Mouse (Mus musculus) cerebellum, postnatal 4 days (tissue): ENCODE measurements around the gene 4931428L18Rik.
"Not testable (repeated sequence)": the region's sequence is repeated elsewhere in the genome, so short reads cannot be mapped to it uniquely, and the experiment has no call there.

Experiments used
- DNase-seq, 2 experiments: peaks; one replicate each; pipeline ENCODE4 v3.0.0; 2022; ENCODE audit warnings: low spot score in 2 of 2, mixed read lengths in 1 of 2

The 4931428L18Rik gene

DNA sequence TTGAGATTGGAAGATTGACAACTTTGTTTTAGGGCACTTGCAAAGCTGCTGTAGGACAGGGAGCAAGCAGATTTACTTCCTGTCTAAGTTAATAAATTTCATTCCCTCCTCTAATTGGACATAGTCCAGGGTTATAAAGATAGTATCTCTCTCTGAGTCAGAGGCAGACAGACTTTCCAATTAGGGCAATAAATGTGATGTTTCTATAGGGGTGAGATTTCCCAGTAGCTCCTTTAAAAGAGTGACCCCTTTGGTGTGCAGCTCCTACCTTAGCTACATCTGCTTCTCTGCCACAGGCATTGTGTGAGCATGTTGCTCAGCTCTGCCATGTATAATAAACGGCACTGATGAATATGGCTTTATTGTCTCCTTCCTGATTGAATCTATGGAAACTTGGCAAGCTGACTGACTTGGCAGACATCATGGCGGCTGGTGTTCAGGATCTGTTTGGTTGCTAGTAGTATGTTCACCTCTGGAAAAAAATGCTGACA, 163.6 kb downstream of the 4931428L18Rik start:
- DNase-seq: peak in 1 of 2 experiments; percentile 4

DNA sequence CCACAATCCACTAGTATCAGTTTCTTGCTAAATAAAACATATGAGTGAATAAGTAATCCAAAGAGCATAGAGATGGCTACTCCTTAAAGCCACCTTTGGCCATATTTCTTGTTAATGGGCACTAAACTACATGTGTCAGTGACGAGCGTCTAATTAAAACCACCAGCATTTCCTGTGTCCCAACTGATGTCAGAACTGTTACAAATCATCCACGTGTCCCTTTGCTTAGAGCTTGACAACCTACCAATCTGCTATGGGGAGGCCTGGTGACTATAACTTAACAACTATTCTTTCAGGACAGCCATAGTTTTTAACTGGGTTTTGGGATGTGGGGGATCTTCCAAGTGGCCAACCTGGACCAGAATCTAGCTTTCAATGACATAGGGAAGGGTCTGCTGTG, 164.3 kb downstream of the 4931428L18Rik start:
- no peak for DNase-seq

DNA sequence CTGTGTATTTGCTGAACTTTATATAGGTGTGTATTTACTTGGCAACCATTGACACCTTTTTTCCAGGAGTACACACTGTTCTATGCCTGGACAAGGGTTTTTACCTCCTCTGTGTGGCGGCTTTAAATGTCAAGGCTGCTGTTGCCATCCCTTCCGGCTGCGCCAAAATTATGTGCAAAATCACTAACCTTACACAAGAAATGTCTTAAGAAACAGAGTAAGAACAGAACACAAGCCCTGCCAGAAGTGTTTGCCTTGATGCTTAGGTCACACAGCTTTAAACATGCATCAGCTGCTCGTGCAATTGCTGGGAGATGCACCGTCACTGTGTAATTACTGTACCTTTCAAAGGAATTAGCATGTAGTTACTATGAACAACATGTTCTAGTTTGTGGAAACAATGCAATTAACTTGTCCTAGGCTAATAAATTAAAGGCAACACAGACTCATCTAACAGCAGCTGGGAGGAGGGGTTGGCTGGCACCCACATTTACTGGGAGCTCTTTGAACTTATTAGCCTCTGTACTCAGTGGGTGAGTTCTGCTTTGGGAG, 171.0 kb downstream of the 4931428L18Rik start:
- DNase-seq: no peak

DNA sequence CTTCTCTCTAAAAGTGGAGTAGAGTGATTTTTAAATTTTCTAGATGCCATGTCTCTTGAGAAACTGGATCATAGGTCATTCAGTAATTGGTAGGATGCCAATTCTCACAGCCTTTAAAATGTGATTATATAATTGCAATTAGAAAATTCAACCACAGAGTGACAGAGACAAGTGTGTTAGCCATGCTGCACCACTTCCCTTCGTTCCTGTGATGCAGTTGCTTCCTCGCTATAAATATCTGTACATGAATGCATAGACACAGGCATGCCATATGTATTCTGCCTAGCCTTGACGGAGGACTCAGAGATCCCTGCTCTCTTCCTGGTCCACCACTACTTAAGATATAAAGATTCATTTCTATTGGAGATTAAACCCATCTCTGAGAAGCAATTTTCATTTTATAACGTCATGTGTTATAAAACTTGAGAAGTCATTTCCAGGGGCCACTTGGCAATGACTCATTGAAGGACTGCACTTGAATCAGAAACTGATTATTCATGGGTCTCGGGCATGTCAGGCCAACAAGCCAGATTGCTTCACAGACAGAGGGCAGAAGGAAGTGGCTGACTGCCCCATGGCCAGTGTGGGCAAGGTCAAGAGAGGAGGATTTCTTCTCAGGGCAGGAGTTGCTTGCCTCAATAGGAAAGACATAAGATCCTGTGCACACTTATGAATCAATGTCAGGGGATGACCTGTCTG, 172.4 kb downstream of the 4931428L18Rik start:
- DNase-seq: no peak

DNA sequence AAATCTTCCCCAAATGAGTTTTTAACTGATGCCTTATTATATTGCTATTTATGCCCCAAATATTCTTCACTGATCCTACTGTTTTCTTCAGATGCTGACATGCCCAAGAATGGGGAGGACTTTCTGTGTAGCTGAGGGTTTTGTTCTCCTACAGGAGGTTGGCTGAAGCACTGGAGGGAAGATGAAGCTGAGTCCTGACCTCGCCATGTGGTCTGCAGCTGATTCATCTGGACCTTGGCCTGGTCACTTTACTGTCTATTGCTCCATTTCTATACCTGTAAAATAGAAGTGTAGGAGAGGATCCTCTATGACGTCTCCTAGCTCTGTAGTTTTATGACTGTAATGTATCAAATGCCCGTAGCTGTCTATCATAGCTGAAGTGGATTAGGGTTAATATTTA, 179.3 kb downstream of the 4931428L18Rik start:
- DNase-seq: no peak

DNA sequence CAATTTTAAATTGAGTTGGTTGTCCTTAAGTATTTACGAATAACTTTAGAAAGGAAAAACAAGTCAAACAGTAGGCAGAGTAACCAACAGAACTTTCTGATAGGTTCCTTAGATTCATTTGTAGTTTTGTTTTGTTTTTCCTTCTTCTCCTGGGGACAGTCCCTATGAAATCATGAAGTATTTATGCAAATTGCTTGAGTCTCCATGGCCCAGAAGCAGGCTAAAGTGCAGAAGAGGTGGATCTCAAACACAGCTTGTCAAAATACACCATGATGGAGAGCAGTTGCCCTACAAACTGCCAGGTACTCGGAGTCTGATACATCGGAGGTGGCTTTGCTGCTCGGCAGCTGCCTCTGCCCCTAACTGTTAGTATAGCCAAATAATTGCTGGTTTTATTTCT, 179.7 kb downstream of the 4931428L18Rik start:
- no peak for DNase-seq

DNA sequence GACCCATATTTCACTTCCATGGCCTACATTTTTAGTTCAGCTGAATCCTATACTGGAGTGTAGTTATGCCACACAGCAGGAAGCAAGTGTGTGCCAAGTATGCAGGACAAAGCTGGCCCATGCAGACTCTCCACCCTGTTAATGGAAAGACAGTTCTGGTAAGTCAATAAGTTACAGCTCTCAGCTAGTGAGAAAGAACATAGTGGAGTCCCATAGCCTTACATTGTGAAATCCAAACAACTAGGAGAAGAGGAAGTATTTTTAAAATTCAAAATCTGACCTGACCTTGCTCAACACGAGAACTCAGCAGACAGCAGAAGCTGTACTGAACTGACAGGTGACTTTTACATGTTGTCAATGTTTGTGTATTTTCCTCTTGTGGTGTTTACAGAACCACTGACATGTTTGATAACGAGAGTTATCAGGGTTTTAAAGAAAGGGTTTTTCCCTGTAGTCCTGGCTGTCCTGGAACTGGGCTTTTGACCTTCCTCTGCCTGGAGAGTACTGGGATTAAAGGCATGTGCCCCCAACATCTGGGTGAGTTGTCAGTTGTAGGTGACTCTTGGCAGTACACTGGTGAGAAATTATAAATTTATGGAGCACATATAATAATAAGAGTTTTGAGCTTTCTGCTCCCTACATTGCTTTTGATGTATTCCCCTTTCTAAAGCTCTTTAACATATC, 188.5 kb downstream of the 4931428L18Rik start:
- no peak for DNase-seq

DNA sequence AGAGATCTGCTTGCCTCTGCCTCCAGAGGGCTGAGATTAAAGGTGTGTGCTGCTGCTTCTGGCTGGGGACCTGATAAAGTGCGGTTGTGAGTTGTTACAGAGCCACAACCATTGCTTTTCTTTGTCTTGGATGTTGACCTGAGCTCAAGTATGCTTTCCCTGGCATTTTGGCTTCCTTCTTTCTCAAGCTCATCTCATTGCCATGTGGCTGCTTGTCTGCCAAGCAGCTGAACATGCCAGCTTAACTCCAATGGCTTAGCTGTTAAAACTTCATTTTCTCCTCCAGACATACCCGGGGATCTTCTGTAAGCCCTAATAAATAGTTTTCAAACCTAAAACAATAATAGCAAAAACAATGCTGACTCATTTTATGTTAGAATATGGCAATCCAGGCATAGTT, 190.1 kb downstream of the 4931428L18Rik start:
- DNase-seq: no peak

DNA sequence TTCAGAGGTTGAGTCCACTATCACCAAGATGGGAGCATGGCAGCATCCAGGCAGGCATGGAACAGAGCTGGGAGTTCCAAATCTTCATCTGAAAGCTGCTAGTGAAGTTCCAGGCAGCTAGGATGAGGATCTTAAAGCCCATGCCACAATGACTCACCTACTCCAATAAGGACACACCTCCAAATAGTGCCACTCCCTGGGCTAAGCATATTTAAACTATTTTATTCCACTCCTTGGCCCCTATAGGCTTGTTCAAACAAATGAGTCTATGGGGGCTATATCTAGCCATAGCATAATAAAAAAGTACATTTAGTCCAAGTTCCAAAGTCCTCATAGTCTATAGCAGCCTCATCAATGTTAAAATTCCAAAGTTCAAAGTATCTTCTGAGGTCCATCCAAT, 199.3 kb downstream of the 4931428L18Rik start:
- DNase-seq: no peak

DNA sequence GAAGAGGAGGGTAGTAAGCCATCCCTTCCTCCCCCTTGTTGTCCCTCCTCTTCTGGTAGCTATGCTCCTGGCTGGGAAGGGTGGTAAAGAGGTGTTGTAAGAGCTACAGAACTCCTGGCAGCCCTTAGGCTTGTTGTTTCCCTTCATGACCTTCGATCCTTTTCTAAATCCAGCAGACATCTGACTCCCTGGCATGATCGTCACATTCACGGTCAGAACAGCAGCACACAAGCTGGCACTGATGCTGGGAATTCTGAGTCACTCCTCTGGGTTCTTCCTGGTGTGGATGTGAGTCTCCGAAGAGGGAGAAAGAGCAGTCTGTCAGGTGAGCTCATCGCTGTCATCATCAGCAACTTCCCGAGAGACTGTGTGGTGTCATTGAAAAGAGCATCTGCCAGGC, 203.2 kb downstream of the 4931428L18Rik start:
- no peak for DNase-seq

DNA sequence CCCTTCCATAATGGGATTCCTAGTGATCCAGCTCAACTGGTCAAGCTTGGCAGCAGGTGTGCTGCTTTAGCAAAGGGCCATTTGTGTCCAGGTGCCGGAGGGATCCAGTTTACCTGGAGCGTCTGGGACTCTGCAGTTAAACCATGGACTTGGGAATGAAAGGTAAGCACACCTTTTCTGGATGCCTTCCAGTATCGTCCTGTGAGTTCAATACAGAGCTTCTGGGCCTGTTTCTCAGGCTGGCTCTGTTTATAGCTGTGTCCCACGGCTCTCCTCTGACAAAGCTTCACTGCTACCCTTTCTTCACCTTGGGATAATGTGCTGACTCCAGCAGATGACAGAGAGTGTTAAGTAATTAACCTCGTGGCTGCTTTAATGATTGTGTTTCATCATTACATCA, 205.1 kb downstream of the 4931428L18Rik start:
- no peak for DNase-seq

DNA sequence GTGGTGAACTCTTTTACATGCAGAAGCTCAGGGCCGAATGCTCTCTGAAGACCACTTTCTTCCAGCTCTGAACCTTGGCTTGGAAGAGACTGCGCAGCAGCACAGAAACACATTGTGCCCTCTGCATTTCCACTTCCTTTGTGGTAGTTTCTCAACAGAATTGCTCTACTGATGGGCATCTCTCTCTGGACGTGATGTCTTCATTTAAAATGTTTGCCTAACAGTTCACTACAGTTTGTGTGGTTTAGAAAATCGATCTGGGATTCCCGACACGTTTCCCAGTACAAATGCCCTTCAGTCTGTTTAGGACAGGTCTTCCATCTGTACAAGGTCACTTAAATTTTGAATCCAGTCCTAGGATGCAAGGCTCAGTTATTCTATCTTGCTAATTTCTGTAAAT, 206.4 kb downstream of the 4931428L18Rik start:
- DNase-seq: no peak

DNA sequence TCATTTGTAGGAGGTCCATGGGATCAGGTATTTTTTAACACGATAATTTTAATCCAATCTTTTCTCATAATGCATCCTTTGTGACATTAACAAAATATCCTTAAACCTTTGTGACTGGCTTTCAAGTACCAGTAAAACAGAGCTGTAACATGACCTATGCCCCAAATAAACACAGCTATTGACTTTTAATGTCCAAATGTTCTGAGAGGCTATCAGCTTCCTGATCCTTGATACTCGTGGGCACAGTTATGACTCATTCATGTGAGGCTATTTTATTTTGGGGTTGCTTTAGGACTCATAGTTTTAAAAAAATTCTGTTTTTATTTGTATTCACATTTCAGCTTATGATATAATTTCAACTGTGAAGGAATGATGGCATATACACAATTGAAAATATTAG, 207.2 kb downstream of the 4931428L18Rik start:
- DNase-seq: no peak

DNA sequence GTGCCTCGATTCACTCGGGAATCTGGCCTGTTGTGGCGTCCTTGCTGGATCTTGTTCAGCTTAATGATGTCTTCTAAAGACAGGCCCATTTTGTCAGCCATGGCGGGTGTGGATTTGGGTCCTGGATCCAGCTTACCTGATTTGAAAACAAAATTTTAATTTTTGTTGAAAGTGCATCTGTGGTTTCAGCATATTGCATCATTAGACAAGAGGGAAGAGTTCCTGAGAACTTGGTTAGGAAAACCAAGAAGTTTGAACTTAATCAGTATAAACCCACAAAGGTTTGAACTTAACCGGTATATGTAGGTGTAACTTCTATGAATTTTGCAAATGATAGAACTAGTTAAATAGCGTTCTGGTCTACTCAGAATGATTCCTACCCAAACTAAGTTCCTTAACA, 244.6 kb downstream of the 4931428L18Rik start, which contains the start of gene AC153137.1:
Gene AC153137.1 (minus strand): TSS at position 101 of the 400 bp plus-strand sequence.
- not testable (repeated sequence) for DNase-seq

DNA sequence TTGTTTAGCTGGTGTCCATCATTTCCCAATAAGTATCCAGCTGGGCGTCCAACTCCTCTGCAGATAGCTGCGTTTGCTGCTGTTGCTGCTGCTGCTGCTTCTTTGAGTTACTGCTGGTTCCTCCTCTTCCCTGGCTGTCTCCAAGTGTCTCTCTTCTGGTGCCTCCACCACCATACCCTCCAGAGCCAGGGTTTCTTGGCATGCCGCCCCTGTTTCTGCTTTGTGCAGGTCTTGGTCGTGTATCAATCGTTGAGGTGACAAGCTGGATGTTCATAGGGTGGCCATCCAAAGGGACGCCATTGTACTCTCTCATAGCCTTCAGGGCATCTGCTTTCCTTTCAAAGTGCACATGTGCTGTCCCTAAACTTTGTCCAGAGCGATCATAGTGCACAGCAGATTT, 245.2 kb downstream of the 4931428L18Rik start:
- DNase-seq: not testable (repeated sequence)

DNA sequence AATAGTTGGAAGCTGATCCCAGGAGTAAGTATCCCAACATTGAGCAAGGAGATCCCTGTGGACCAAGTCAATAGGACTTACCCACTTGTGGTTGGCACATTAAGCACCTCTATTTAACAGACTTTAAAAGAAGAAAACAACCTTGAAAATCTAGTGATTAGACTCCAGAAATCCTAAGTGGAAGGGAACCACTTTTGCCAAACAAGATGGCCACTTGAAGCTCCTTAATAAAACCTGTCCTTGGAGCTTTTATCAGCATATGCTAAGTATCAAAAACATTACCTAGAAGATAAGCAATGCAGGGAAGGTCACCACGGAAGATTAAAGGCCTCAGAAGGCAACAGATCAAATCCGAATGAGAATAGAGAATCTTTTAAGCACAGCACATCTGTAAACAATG, 270.7 kb downstream of the 4931428L18Rik start:
- no peak for DNase-seq

DNA sequence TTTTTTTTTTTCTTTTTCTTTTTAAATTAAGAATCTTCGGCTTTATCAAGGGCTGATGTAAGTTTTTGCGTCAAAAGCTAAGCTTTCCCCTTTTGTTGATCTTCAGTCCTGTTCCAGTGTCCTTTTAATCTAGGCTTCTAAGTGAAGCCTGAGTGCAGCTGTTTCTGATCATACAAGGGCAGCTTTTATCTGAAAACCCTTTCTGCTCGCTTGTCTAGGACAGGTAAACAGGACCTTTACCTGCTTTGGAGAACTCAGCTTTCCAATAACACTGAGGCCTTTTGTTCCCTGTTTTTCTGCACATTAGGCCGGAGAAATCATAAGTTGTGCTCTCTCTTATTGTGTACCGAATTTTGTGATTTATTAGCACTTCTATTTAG, 272.0 kb downstream of the 4931428L18Rik start:
- no peak for DNase-seq

DNA sequence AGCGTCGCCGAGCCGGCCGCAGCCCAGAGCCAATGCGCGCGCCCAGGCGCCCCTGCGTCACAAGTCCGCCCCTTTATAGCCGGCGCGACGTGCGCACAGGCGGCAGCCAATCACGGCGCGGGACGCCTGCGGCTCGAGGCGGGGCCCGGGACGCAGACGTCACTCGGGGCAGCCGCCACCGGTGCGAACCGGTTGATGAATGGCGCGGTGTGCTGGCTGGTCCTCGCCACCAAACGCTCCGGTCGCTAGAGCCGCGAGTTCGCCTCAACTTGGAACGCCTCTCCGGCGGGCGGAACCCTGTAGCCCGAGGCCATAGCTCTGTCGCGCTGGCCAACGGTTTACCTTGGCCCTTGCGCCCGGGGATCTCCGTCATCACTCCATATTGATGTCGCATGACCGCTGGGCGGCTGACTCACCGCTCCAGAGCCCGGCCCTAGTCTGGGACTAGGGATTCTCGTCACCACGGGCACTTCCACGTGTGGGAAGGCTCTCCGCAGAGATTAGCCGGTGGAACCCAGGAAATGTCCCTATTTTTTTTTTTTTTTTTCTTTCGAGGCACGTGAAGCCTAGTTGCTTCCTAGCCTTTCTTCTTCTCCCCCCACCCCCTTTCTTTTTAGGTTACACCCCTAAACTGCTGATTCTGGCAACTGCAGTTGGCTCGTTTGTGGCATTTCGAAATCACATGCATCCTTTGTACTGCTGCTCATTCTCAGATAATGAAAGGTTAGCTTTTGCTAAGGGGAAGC, 272.6 kb downstream of the 4931428L18Rik start:
- DNase-seq: peak; percentile 89 to 97

DNA sequence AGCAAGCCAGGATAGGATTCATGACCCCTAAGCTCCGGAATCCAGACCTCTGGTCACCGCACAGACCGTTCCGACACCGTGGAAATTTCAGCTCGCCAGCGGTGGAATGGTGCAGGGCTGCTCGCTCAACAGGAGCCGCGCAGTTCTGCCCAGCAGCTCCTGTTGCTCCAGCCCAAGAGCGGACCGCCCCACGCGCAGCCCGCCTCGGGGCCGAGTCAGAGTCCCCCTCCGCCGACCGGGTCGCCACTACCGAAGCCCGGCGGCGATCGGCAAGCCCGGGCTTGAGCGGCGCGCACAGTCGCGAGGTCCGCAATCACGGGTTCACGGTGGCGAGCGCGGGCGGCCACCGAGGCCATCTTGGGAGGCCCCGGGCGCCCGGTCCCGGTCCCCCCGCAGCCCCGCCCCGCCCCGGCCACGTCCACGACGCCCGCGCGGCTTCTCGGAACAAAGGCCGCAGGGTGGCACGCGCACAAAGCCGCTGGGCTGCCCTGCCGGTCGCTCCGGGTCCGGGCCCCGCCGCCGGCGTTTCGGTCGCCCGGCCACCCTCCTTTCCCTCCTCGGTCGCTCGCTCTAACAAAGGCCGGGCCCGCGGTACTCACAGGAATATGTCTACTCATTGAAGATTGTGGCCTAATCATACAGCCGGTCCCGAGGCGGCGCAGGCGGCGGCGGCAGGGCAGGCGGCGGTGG, 273.4 kb downstream of the 4931428L18Rik start:
- DNase-seq: peak; percentile 24 to 65

DNA sequence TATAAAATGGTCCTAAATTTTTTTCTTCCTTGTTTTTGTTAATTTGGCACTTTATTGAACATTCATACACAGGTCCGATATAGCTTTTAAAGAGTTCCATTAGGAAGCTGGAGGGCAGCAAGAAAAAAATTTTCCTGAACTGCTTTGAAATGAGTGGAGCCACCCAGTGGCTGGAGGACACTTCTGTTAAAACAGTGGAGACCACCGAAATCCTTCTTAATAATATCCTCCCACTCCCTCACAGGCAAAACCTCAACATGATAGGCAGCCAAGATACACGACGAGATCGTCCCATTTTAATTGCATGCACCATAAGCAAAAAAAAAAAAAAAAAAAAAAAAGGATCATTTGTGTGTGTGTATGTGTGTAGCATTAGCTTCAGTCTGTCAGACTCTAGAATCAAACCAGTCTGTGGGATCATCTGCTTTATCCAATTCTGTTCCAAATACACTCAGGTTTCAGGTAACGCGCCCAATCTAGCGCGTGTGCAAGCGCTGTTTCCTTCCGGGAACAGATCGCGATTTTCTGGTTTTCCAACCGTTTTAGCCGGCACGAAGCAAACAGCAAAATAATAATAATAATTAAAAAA, 274.0 kb downstream of the 4931428L18Rik start:
- peak in 1 of 2 experiments; percentile 30 for DNase-seq
